Mouse (Mus musculus): ENCODE data around the gene BC034090. TPM values are rescaled to one million over a fixed set of nuclear protein-coding genes. Genes with fewer than 3 reads are reported as not detected.

BC034090 gene
- total RNA-seq, 2 experiments from 2014 or later: 5.4 TPM

DNA sequence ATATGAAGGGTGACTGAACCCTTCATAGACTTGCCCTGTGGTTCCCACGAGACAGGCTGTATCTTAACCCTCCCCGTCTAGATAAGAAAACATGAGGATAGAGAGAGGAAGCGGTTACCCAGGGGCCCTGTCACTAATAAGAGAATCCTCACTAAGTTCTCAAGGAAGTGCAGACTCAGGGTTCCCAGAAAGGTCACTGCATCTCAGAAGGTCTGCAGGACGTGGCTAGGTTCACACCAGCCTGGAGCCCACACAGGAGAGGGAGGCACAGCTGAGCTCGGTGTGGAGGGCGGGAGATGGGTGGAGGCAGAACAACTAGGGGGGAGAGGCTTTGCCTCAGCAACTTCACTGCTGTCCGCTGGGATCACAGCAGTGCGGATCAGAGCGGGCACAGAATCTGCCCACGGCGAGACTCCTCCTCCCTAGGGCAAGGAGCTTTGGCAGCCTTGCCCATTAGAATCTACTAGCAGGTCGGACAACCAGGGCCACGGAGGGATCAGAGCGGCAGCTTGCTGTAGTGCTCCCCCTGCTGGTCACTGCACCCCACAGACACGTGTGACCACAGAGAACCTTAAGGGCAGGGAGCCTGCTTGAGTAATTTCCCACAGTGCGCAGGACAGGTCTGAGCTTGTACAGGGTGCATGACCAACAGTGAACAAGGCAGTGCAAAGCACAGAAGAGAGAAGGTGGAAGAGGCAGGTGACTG lies 20.2 kb downstream of the BC034090 start:
- intact Hi-C loops (cut with DNase I): loop anchor here (10.0 kb wide), 1 partner anchor 439 kb away; no protein-coding TSS in a partner anchor
- DNase-seq (ENCODE audit: extremely low spot score in 1 of 2, low spot score in 2 of 2): peak; percentile 63 to 86

DNA sequence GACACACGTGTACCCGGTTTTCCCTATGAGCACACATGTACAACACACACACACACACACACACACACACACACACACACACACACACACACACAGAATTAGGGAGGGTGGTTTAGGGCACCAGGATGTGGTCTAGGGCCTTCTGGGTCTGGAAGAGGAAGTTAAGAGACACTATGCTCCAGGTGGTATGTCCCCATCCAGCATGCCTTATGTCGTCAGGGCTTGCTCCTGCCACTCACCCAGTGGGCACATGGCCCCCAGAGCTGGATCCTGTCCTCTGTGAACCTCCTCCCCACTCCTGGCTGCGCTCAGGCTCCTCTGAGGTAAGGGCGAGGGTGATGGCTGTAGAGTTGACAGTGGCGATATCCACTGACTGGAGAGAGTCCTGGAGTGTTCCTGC lies 21.2 kb downstream of the BC034090 start:
- DNase-seq (ENCODE audit: extremely low spot score in 1 of 2, low spot score in 2 of 2): no peak
- intact Hi-C loops (cut with DNase I): loop anchor here (10.0 kb wide), 1 partner anchor 438 kb away; no protein-coding TSS in a partner anchor

DNA sequence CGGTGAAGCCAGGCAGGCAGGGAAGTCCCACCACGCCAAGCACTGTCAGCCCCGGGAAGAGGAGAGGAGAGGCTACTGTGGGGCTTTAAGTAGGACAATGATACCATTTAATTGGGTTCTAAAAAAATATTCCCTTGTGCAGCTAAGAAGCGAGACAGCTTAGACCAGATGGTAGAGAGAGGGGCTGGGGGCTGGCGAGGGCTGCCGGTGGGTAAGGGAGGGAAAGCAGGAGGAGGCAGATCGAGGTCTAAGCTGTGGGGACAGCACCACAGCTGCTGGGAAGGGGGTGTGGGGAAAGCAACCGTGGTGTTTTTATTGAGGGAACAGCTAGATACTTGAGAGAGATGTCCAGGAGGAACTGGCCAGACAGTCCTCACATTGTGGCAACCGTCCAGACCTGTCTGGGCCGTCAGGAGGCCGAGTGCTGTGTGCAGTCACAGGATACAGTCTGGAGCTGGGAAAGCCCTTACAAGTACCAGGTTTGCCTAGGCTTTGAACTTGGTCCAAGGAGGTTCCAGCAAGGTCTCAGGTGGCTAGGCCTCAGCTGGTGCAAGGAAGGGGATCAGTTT lies 22.1 kb downstream of the BC034090 start:
- intact Hi-C loops (cut with DNase I): loop anchor here (10.0 kb wide), 1 partner anchor 437 kb away; no protein-coding TSS in a partner anchor
- peak in 1 of 2 experiments; percentile 52 for DNase-seq (ENCODE audit: extremely low spot score in 1 of 2, low spot score in 2 of 2)

DNA sequence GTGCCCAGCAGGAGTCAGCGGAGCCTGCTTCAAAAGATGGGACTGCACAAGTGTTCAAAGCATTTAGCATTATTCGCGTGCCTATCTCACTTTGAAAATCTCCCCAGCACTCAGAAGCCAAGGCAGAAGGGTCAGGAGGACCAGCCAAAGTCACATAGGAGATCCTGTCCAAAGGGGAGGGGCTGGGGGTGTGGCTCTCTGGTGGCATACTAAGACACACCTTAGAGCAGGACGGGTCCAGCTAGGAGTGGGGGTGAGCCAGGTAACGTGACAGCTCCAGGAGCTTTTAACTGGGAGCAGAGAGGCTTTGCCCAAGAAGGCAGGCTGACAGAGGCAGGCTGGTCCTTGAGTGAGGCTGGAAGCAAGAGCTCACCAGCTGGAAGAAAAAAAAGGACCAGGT lies 25.3 kb downstream of the BC034090 start:
- intact Hi-C loops (cut with DNase I): loop anchor here (1.0 to 5.0 kb wide), 2 partner anchors 170 to 192 kb away; no protein-coding TSS in a partner anchor
- DNase-seq (ENCODE audit: extremely low spot score in 1 of 2, low spot score in 2 of 2): peak in 1 of 2 experiments; percentile 28

DNA sequence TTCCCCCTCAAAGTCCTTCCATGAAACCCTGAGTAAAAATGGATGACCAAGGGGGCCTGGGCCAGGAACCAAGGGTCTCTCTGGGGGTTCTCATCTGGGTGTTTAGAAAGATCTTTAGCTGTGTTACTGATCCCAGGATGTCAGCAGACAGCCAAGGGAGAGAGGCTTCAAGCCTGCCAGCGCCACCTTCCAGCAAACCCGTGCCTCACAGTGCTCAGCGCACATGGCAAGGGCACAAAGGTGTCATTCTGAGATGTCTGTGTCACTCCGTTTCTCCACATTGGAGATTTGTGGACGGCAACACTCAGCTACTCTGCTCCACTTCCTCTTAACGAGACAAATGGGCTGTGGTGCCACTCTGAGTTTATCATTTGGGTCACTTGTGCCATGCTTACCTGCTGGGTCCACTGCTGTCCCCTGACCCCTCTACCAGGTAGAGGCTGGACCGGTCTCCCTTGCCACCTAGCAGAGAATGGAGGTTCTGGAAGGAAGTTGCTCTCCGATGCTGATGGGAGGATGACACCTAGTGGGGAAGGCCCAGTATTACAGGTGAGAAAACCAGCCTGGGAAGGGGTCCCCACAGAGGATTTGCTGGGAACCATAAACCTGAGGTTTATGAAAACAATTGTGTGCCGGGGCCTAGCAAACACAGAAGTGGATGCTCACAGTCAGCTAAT lies 26.2 kb downstream of the BC034090 start:
- intact Hi-C loops (cut with DNase I): loop anchor here (1.0 to 5.0 kb wide), 2 partner anchors 169 to 191 kb away; no protein-coding TSS in a partner anchor
- DNase-seq (ENCODE audit: extremely low spot score in 1 of 2, low spot score in 2 of 2): peak; percentile 45 to 65

DNA sequence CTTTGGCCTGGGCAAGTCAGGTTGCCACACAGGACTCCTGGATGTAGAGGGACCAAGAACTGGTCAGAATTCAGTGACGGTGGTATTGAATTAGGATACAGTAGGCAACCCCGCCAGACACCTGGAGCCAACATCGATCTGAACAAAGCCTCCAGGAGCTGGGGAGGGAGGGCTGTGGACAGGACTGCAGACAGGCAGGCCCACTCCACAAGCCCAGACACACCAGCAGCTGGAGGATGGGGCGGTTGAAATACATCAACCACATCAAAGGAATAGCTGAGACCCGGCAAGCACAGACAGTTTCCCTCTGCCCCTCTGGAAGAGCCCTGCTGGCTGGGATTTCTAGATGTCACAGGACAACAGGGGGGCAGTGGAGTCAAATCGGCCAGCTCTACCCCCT lies 27.4 kb downstream of the BC034090 start:
- DNase-seq (ENCODE audit: extremely low spot score in 1 of 2, low spot score in 2 of 2): no peak
- intact Hi-C loops (cut with DNase I): loop anchor here (5.0 kb wide), 1 partner anchor 190 kb away; no protein-coding TSS in a partner anchor

DNA sequence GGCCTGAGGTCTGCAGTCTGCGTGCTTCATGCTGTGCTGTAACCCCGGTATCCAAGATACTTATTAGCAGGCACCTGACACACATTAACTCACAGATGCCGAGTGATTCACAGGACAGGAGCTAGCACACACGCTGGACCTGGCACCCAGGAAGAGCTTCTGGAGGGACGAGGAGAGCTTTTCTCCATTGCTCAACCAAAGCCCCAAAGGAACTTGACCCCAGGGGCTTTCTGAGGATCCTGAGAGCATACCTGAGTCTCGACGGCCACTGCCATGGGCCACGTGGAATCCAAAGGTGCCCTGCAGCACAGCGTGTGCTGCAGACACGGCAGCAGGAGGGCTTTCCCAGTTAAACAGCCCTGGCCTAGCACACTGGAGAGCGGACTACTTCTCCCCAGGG lies 27.9 kb downstream of the BC034090 start:
- DNase-seq (ENCODE audit: extremely low spot score in 1 of 2, low spot score in 2 of 2): no peak
- intact Hi-C loops (cut with DNase I): loop anchor here (5.0 kb wide), 1 partner anchor 189 kb away; no protein-coding TSS in a partner anchor

DNA sequence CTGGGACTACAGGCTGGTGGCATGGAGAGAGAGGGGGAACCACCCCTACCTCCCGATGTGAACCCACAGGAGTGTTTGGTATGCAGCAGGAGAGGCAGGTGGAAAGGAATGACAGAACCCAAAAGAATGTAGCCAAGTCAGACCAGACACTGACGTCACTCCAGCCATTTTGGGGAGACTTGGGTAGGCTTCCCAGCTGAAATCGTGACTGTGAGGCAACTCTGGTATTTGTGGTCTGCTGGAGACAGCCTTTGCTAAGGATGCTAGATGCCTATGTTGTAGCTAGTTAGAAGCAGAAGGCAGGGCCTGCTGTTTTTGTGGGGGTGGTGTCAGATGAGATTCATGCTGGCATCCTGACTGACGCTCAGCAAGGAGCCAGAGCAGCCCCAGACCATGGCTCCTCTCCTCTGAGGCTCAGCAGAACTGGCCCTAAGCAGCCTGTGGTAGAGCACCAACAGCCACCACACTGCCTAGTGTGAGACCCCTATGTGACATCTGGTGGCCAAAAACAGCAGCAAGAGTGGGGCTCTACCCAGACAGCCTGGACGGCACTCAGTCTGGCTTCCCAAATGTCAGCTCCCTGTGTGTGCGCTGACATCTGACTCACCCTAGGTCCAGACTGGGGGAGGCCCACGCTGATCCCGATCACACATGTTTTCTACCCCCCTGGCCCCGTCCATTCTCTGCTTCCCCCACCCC lies 29.0 kb downstream of the BC034090 start:
- peak; percentile 53 to 62 for DNase-seq (ENCODE audit: extremely low spot score in 1 of 2, low spot score in 2 of 2)
- intact Hi-C loops (cut with DNase I): loop anchor here (5.0 kb wide), 1 partner anchor 188 kb away; no protein-coding TSS in a partner anchor

DNA sequence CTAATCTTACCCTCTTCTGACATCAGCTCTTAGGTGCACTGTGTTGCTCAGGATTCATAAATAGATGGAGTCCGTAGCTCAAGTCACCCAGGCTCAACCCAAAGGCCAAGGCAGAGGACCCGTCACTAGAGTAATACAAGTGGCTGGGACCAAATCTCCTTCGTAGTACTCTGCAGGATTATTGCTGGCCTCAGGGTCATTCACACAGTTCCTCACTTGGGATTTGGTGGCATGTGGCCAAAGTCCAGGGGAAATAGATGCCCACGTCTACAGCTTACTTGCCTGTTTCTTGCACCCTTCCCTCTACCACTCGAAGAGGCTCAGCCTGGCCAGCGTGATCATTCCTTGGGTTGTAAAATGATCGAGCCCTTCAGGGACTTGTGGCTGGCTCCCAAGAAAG lies 30.3 kb downstream of the BC034090 start:
- intact Hi-C loops (cut with DNase I): loop anchor here (5.0 kb wide), 1 partner anchor 117 kb away; the partner anchor contains the start of gene Ier5
- DNase-seq (ENCODE audit: extremely low spot score in 1 of 2, low spot score in 2 of 2): peak in 1 of 2 experiments; percentile 41

DNA sequence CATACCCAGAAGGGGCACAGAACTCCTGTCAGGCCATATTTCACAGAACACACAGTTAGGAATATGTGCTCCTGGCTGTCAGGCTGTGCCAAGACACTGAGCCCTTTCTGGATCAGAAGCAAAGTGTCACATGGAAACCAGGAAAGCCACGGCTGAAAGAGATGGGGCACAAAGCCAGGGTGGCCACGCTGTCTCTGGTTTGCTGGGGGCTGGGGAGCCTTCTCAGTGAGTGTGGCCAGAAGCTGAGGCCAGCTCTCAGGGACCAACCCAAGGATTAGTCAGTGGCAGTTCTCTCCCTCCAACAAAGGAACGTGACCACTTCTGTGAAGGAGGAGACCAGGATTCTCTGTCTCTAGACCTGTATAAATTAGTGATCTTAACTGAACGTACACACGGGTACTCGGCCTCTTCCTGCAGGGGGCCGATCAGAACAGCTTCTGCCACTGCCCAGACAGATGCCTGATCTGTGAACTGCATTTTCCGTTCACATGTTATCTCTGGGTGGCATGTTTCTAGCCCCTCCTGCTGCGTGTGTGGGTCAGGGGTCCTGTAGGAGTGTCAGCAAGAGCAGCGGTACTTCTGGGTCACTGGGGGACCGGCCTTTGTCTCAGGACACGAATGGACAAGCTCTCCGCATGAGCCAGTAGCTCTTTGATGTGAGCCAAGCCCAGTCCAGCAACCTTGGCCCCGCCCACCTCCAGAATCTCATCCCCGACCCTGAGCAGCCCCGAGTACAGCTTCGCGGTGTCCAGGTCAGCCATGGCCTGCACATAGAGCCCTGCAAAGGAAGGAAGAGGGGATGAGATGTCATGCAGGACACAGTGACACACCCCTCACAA lies 31.1 kb downstream of the BC034090 start:
- DNase-seq (ENCODE audit: extremely low spot score in 1 of 2, low spot score in 2 of 2): peak in 1 of 2 experiments; percentile 62
- intact Hi-C loops (cut with DNase I): loop anchor here (5.0 kb wide), 1 partner anchor 116 kb away; the partner anchor contains the start of gene Ier5

DNA sequence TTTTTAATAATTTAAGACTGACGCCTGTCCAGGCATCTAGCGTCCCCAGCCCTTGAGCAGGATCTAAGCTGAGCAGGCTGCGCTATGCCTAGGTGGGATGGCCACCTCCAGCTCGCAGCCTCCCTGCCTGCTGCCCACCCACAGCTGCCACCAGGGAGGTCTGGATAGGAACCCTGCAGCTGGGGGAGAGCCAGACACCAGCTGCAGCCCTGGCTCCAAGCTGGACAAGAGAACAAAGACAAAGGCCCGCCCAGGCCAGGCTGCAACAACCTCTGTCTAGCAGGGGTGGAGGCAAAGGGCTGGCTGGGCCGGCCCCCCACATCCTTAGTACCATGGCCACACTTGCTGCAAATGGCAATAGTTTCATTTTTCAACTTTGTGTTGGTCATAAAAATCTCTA lies 31.8 kb downstream of the BC034090 start:
- intact Hi-C loops (cut with DNase I): loop anchor here (5.0 kb wide), 1 partner anchor 115 kb away; the partner anchor contains the start of gene Ier5
- DNase-seq (ENCODE audit: extremely low spot score in 1 of 2, low spot score in 2 of 2): peak in 1 of 2 experiments; percentile 77

DNA sequence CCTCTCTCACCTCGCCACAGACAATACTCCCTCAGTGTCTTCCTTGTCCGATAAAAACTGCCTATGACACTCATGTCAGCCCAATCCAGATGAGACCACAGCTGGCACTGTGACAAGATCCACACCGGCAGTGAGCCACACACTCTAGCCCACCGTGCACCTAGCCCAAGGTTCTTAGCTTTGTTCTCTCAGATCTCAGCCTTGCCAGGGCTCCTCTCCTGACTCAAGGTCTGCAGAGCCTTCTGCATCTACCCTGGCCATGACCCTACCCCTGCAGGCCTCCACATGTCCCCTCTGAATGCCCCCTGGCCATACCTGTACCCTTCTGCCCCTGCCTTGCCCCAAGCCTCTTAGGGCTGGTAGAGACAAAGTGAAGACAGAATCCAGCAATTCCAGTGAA lies 32.2 kb downstream of the BC034090 start:
- peak in 1 of 2 experiments; percentile 42 for DNase-seq (ENCODE audit: extremely low spot score in 1 of 2, low spot score in 2 of 2)
- intact Hi-C loops (cut with DNase I): loop anchor here (5.0 kb wide), 1 partner anchor 115 kb away; the partner anchor contains the start of gene Ier5

DNA sequence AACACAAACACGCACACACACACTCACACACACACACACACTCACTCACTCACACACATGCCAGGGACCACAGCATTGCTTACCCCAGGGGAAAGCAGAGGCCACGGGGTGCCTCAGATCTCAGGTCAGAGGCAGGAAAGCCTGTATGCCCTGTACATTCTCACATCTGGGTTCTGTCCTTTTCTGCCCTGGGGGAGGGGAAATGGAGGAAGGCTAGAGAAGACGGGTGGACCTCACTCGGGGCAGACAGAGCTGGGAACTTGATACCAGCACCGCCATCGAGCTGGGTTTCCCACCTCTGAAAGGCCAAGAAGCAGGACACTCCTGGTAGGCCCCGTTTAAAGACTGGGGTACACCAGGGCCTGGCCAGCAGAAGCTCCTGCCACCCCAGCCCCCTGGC lies 33.2 kb downstream of the BC034090 start:
- intact Hi-C loops (cut with DNase I): loop anchor here (5.0 kb wide), 1 partner anchor 114 kb away; the partner anchor contains the start of gene Ier5
- DNase-seq (ENCODE audit: extremely low spot score in 1 of 2, low spot score in 2 of 2): no peak

DNA sequence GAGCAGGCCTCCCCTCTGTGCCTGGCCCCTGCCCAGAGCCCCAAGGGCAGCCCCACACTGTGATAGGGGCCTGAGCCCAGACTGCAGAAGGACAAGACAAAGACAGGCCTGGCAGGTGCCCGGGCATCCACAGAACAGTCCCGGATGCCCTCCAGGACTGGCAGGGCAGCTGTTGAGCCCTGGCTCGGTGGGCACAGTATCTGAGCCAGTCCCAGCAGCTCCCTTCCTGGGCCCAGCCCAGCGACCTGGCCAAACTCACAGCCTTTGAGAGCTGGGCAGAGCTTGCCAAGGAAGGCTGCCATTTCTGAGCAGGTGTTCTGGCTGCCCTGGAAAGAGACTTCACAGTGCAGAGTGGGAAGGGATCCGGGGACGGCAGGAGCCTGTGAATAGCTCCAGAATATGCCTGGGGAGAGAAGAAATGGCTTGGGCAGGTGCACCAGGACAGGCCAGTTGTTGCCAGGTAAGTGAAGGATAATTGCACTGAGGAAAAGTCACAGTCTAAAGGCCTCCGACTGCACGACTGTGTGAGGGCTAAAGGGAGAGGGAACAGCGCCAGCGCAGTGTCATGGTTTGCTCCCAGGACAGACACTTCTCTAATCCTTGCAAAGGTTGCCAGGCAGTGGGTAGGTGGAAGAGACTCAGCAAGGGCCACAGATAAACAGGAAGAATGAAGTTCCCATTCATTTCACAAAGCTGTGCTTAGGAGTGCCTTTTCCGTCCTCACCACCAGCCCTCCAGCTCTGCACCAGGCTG lies 34.1 kb downstream of the BC034090 start:
- peak in 1 of 2 experiments; percentile 40 for DNase-seq (ENCODE audit: extremely low spot score in 1 of 2, low spot score in 2 of 2)
- intact Hi-C loops (cut with DNase I): loop anchor here (5.0 kb wide), 1 partner anchor 113 kb away; the partner anchor contains the start of gene Ier5

DNA sequence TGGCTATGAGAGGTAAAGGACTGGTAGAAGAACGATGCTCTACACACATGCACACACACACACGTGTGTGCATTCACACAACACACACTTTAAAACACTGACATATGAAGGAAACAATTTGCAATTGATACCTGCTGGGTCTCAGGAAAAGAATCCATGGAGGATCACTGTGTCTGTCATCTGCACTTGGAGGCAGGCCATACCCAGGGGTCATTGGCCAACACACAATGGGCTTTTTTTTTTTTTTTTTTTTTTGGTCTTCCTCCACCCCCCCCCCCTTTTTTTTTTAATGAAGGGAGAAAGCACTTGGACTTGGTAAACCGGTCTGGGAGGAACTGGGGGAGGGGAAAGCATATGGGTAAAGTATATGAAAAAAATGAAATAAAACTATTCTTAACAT lies 36.4 kb downstream of the BC034090 start:
- intact Hi-C loops (cut with DNase I): no loop called here
- DNase-seq (ENCODE audit: extremely low spot score in 1 of 2, low spot score in 2 of 2): peak in 1 of 2 experiments; percentile 20

DNA sequence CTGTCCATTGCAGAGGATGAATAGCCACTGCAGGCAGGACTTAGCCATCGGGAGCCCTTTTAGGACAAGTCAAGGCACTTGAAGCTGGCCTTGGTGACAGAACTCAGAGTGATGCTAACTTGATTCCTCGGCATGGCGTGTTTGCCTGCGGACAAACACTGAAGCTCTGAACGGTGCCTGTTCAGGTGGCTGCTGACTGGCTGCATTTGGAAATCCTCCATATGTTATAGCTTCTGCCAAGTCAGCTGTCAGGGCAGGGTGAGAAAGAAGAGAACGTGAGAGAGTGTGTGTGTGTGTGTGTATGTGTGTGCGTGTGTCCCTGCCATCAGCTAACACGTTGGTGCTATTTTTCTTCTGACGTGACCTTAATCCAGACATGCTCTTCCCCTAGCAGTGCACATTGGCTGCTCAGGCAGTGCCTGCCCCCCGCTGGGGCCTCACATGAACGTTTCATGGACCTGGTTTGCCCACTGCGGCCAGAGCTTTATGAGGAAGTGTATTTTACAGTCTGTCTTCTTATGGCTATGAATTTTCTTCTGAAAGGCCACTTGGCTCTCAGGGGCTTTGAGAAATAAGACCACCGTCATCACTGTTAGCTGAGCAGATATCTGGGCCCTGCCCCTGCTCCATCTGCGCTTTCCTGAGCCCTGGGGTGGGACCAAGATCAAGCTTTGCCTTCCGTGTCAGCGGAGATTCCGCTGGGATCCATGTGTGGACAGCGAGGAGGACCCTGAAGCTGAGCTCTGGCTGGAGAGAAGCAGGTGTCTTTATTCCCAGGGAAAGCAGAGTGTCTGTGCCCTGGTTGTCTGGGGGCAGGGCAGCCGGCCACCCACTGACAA lies 38.2 kb downstream of the BC034090 start:
- DNase-seq (ENCODE audit: extremely low spot score in 1 of 2, low spot score in 2 of 2): peak in 1 of 2 experiments; percentile 29
- intact Hi-C loops (cut with DNase I): no loop called here

All from left cerebral cortex, postnatal 10 days (tissue).